Mouse (Mus musculus) heart, postnatal 25 days (tissue): ENCODE measurements at regions not wholly inside any gene's neighbourhood (a gene's known extent, or its start where the extent isn't known, plus 50 kb on each side); places are given as distances from the start of the nearest gene placed in this dataset.

Experiments used
- DNase-seq: peaks from one replicate; pipeline ENCODE4 v3.0.0; 2022; ENCODE audit warnings: low spot score
- intact Hi-C: fragments of 180-260 bp; cut with DNase I; formaldehyde crosslinking; loops from one replicate; pipeline ENCODE4 v1.15.1; 2025

DNA sequence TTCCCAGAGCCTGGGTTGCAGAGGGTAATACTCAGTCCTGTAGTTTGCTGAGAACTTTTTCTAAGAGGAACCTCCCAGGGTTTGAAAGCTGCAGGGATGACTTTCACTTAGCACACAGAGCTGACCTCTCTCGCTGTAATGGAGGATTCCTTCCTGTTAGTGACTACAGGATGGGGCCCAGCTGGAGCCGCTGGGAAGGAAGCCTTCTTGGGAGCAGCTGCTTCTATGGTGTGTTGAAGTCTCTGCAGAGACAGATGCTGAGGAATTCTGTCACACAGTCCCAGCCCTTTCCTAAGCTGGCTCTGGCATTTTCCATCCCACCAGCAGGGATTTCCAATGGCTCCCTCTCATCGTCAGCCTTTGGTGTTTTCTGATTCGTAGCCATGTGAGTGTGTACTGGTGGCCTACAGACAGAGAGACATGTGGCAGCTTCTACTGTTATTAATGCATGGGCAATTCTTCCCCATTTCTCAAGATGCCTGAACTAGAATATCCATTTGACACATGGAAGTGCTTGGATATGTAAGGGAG is 90.9 kb downstream of the Gm26897 start:
- intact Hi-C loops = no loop called here
- no peak for DNase-seq

DNA sequence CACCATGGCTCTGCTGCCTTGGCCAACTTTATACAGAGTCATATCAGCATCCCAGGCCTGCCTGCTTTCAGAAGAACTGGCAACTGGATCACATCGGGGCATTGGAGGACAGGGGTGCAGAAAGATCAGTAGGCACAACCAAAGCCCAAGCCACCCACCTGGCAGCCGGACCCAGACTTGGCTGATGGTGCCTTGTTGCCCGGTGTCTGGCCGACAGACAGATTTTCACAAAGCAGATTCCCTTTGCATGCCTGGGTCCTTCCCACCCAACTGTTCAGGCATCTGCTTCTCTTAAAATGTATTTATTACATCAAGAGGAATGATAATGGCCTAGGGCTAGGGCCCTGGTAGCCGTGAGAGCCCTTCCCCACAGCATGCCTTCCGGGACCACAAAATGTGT is 96.2 kb downstream of the Gm26897 start:
- no peak for DNase-seq
- intact Hi-C loops = no loop called here

DNA sequence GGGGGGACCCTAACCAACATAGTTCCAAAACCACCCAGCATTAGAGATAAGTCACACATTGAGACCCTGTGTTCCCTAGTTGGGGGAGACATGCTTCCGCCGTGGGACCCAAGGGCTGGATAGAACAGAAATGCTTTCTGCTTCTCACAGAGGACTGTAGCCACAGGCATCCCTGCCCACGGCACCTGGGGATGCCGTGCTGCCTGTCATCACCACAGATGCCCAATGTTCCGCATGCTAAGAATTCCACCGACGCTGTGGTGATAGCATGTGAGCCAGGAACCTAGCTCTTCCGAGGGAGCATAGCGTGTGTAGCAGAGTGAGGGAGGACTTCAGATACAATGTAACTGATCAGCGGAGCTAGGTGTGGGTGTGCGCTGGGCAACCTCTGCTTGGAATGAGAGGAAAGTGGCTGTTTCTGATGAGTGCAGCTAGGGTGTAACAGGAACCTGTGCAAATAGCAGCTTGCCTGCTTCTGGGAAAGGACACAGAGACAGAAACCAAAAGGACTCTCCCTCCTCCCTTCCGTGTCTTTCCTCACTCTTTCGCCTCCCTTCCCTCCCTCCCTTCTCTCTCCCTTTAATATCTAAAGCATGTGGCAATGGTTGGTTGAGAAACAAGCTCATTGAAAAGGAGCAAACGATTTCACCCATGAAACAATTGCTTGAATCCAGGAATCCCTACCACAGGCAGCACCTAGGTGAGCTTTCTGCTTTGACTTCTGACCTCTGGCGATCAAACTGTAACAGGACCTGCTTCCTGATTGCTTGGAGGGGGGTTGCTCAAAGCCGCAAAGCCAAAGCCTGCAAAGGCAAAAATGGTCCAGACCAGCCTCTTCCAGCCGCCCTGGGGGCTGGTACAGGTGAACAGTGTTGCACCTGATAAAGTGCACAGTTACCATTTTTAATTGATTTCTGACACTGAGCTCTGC is 102.3 kb downstream of the Gm26897 start:
- intact Hi-C loops = no loop called here
- DNase-seq = no peak

DNA sequence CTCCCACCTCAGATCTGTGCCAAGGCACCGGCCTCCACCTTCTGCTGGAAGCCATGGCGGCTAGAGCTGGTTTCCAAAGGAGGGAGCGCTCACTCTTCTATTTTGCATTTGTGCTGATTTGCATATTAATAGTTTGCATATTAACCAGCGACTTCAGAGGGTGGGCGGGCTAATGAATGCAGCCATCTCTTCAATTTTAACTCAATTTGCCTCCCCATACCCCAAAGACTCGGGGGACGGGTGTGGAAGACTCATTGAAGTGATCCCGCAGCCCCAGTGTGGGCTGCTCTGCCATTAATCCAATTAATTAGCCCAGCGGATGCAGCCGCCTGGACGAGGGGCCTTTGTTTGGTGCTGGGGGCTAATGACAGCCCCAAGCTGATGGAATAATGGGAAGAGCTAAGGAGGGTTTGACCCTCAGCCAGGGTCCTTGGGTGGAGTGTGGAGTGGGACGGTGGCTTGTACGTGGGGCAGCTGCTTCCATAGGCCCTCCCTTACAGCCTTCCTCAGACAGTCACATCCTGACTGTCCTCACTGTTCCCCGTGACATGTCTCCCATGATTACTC is 103.0 kb downstream of the Gm26897 start:
- no peak for DNase-seq
- intact Hi-C loops = no loop called here

DNA sequence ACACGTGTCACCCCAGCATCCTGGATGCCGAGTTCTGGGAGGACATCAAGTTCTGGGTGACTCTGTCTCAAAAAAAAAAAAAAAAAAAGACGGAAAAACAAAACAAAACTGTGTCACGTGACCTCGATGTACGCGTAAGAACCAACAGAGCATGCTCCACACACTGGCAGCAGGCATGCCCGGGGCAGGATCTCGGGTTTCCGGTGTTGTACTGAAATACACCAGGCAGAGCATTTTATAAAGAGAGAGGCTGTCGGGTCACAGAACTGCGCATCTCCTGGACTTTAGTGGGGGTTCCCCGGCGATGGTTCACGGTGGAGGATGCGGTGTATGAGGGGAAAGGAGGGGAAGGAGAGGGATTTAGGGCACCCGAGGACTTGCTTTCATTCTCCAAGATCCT is 108.7 kb downstream of the Gm26897 start:
- no peak for DNase-seq
- intact Hi-C loops = no loop called here

DNA sequence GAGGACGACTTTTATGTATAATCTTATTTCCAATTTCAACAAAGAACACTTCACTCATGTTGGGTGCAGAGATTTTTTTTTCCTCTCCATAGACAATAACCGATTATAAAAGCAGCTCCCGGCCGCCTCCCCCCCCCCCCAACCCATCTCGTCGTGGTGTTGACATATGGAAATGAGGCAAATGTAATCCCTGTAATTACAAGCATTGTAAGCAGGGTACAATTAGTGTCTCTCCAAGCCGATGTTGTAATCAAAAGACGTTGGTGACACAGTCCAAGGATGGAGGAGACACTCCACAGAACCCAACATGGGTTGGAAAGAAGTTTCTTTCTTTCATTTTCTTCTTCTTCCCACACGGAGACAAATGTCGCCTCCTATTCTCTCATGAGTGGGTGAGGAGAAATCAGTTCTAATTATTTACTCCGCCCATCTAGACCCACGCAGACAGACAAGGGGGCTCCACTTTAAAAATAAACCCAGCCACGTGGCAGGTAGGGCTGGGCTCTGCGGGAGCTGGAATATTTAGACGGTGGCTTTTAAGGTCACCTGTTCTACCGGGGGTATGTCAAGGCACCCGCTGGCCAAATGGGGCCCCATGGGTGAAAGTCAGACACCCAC is 110.0 kb downstream of the Gm26897 start:
- intact Hi-C loops = no loop called here
- no peak for DNase-seq

DNA sequence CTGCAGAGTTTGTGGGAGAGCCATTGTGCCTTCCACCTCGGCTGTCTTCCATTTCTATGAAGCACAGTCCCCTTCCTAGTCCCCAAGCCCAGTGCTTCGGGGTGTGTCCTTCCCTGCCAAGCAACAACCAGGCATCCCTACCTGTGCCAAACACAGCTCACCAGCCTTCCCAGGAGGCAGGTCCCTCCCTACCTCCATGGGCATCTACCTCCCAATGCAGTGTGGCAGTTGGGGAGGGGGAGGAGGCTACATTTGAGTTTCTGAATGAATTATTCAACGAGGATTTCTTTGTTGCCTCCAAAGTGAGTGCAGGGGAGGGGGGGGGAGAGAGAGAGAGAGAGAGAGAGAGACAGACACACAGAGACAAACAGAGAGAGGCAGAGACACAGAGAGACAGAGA is 110.8 kb downstream of the Gm26897 start:
- no peak for DNase-seq
- intact Hi-C loops = no loop called here

DNA sequence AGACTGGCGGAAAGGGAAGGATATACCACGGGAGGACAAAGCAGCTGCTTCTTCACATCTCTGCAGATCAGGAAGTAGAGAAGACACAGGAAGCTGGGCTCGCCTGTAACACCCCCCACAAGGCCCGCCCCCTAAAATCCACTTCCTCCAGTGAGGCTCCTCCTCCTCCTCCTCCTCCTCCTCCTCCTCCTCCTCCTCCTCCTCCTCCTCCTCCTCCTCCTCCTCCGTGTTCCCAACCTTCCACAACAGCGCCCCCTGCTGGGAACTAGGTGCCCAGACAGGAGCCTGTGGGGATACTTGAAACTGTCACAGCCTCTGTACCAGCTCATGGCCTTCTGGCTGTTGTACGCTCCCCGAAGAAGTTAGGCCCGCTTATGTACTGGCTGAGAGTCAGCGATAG is 115.2 kb downstream of the Gm26897 start:
- DNase-seq = no peak
- intact Hi-C loops = no loop called here

DNA sequence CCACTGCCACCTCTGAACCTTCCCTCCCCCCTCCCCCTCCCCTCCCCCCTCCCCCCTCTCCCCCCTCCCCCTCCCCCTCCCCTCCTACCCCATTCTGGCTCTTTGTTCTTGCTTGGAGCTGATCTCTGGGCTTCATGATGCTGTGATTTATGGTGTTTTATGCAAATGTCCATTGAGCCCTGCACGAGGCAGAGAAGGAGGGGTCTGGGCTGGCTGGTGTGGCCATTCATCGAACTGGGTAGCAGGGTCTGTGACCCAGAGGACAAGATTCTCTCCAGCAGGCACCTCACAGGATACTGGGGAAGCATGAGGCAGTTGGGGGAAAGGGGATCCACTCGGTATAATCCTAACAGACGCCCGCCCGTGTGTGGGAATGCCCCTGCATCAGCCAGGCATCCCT is 119.0 kb downstream of the Gm26897 start:
- intact Hi-C loops = no loop called here
- no peak for DNase-seq

DNA sequence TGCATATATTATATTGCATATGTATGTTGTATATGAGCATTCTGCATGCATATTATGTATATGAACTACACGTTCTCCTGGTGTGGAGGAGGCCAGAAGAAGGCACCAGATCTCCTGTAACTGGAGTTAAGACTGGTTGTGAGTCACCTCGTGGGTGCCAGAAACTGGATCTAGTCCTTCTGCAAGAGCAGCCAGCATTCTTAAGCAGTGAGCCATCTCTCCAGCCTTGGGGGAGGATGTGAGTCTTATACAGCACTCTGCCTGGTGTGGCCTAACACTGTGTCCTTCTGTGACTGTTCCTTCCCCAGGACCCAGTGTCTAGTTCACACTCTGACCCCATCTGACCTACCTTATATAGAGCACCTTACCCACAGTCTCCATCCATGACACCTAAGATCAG is 121.6 kb downstream of the Gm26897 start:
- intact Hi-C loops = no loop called here
- no peak for DNase-seq

DNA sequence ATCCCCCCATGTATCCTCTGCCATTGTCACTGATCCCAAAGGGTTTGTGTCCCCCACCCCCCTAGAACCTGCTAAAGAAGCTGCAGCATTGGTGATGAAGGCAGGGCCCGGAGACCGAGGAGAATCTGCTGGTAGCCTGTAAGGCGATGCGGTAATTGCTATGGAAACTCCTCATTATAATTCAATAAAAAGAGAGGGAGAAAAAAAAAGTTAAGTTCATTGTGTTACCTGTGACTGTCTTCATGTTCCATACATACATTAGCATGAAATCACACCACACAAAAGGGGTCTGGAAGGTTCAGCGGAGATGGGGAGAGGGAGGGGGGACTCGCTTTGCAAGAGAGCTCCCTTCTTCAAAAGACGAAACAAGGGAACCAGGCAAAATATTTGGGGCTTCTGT is 123.5 kb downstream of the Gm26897 start:
- intact Hi-C loops = no loop called here
- no peak for DNase-seq

DNA sequence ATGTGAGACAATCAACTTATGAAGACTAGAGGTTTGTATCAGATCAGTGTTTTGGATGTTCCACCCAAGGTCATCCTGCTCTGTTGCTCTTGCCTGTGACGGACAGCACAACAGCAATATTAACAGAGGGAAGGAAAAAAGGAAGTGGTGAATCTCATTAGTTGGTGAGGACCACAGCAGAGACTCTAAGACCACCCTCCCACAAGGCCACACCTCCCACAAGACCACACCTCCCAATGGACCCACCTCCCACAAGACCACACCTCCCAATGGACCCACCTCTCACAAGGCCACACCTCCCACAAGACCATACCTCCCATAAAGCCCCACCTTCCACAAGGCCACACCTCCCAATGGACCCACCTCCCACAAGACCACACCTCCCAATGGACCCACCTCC is 126.7 kb downstream of the Gm26897 start:
- no peak for DNase-seq
- intact Hi-C loops = no loop called here

DNA sequence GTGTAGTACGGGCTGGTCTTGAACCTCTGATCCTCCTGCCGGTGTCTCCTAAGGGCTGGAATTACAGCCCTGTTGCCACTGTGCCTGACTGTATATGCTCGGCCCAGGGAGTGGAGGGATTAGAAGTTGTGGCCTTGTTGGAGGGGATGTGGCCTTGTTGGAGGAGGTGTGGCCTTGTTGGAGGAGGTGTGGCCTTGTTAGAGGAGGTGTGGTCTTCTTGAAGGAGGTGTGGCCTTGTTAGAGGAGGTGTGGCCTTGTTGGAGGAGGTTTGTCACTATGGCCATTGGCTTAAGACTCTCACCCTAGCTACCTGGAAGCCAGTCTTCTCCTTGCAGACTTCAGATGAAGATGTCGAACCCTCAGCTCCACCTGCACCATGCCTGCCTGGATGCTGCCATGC is 128.6 kb downstream of the Gm26897 start:
- intact Hi-C loops = no loop called here
- no peak for DNase-seq

DNA sequence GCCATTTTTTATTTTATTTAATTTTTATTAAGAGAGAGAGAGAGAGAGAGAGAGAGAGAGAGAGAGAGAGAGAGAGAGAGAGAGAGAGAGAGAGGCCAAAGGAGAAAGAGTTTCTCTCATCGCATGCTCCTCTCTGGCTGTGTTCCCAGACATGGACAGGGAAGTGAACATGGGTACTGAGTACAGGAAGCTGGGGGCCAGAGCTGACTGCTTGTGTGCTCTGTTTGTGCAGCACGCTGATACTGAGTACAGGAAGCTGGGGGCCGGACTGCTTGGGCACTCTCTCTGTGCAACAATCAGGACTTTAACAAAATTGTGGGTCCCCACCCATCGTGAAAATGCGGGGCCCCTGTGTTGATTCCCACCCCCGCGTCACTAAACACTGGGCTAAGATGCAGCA is 130.2 kb downstream of the Gm26897 start:
- no peak for DNase-seq
- intact Hi-C loops = no loop called here

DNA sequence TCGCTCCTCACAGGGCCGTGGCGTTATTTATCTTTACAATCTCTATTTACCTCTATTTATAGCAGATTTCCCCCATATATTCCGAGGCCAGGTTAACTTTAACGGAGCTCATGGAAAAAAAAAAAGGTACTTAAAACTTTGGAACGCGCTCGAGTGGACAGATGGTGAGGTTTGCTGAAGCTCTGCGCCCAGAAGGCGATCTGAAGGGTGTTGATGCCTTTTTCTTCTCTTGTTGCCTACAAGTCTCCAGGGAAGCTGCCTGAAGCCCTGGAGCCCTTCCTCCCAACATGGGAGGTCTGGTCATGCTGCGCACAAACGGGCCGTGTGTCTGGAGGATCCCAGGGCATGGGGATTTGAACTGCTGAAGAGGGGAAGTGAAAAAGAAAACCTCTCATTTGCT is 130.9 kb downstream of the Gm26897 start:
- DNase-seq = no peak
- intact Hi-C loops = no loop called here

DNA sequence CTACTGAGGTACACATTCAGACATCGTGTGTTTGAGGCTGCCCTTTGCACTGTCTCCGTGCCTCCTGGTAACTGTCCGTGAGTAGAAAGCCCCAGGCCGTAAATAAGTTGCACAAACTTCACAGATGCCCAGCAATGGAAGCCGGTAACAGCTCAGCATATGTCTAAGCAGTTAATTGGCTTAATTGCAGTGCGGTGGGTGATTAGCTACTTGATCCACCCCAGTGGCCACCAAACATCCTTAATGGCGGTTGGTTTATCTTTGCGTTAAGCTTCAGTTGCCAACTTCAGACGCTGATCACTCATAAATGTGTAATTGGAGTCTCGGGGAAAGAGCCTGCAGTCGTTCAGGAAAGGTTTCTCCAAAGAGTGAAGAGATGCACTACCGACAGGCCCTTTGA is 135.3 kb downstream of the Gm26897 start:
- intact Hi-C loops = no loop called here
- no peak for DNase-seq

DNA sequence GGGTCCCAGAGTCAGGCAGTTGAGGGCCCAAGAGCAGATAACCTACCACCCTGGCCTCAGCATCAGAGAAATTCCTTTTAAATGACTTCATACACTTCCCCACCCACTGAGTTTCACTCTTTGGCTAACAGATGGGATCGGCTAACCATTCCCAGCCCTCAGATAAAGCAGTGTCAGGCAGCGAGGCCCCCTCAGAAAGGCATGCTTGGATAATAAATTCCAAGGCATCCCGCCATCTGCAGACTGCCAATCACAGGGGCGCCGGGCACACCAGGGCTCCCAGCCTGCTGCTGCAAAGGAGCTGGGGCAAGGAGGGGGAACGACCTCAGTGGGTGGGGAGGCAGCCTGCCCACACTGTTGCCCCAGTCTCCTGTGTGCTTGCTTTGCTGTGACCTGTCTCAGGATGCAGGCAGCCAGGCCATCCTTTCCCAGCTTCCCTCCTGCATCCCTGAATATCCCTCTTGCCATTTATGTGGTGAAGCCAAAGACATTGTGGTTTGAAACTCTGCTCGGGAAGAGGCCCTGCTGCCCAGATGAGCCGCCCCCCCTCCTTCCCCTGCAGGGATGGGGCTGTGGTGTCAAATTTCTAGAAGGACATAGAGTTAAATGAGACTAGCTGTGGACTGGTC is 143.6 kb downstream of the Gm26897 start:
- peak; percentile 10 for DNase-seq
- intact Hi-C loops = no loop called here

DNA sequence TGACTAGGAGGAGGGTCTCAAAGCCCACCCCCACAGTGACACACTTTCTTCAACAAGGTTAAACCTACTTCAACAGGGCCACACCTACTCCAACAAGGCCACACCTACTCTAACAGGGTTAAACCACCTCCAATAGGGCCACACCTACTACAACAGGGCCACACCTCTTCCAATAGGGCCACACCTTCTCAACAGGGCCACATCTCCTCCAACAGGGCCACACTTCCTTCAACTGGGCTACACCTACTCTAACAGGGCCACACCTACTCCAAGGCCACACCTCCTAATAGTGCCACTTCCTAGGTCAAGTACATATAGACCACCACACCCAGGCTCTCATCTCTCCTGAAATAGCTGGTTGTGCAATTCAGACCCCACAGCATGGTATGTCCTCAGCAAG is 145.3 kb downstream of the Gm26897 start:
- no peak for DNase-seq
- intact Hi-C loops = no loop called here

DNA sequence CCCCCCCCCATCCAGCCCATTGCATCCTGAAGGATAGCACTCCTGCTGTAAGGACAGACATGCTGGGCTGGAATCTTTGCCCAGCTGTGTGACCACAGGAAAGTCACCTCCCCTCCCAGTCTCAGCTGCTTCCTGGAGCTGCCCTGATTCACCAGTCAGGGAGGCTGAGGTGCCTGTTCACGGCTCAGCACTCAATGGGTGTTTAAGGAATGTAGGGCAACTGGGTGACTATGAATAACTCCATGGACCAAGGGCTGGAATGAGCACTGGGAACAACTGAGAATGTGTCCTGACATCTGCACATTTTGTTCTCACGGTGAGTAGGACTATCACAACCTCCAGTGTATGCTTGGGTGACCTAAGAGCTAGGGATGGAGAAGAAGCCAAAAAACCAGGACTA is 146.5 kb downstream of the Gm26897 start:
- intact Hi-C loops = no loop called here
- DNase-seq = no peak

DNA sequence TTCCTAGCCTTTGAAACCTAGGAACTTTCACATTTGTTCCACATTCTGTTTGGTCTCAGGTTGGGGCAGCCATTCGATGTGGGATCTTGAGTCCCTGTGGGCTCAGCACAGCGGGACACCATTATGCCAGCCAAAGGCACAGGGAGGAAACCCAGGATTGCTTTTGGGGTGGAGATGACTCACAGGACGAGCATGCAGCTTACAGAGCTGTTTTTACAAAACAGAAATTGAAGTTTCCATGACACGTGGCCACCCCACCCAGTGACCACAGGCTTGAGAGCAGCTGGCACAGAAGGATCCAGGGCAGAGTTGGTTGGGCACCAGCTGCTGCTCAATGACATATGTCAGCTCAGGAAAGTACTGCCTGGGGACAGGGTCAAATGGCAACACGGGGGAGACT is 147.8 kb downstream of the Gm26897 start:
- peak; percentile 51 for DNase-seq
- intact Hi-C loops = no loop called here

DNA sequence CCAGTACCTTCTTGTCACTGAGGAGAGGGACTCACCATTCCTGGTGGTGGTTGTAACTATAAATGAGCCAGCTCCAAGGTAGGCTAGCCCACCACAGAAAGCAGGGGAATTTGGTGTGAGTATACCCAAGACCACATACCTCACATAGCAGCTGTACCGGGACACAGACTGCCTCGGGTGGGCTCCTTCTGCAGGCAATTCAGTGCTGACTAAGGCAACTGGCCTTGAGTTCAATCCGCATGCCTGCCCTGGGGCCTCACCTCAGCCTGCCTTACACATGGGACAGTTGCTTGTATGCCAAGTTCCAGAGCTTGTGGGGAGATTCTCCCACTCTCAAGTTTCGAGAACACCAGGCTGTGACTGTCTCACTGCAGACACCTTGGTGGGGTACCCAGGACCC is 153.6 kb downstream of the Gm26897 start:
- intact Hi-C loops = no loop called here
- DNase-seq = no peak
